Mouse (Mus musculus) urinary bladder, adult 2 months (tissue): ENCODE data around the gene Adgrl3. TPM values are rescaled to one million over a fixed set of nuclear protein-coding genes. Genes with fewer than 3 reads are reported as not detected.

Experiments
- DNase-seq: peaks from one replicate; pipeline ENCODE4 v3.0.0; 2022; ENCODE audit warnings: low spot score
- polyA plus RNA-seq: library from polyadenylated mRNA; depleted of rRNA; stranded (reverse); fragments of >200 nt; gene quantifications from 2 replicates; pipeline ENCODE4 v1.2.3, GENCODE M21; 2012; rRNA removed

Gene Adgrl3
- 5.9 and 7.2 TPM in 2 replicates for polyA plus RNA-seq

GRCm38 (mm10) chr5:81019590-81020254, at the start of gene Adgrl3:
TSS of gene Adgrl3 (plus strand) at chr5:81020138.
- peak; percentile 47 for DNase-seq

- no peak for DNase-seq
Measured at GRCm38 (mm10) chr5:81019166-81019565, 772 bp upstream of the Adgrl3 start.

- peak; percentile 30 for DNase-seq
Measured at GRCm38 (mm10) chr5:81020281-81021005, 505 bp downstream of the Adgrl3 start.

- no peak for DNase-seq
Measured at GRCm38 (mm10) chr5:81021006-81021320, 1.0 kb downstream of the Adgrl3 start.

- peak; percentile 21 for DNase-seq
Measured at GRCm38 (mm10) chr5:81021331-81021863, 1.5 kb downstream of the Adgrl3 start.

GRCm38 (mm10) chr5:81021864-81022305, 1.9 kb downstream of the Adgrl3 start:
- DNase-seq: peak; percentile 20

- DNase-seq: peak; percentile 19
Measured at GRCm38 (mm10) chr5:81022306-81023071, 2.6 kb downstream of the Adgrl3 start.

GRCm38 (mm10) chr5:81023923-81024715, 4.2 kb downstream of the Adgrl3 start:
- no peak for DNase-seq

- no peak for DNase-seq
Measured at GRCm38 (mm10) chr5:81028875-81029274, 8.9 kb downstream of the Adgrl3 start.

GRCm38 (mm10) chr5:81037091-81037490, 17.2 kb downstream of the Adgrl3 start:
- DNase-seq: no peak

- DNase-seq: no peak
Measured at GRCm38 (mm10) chr5:81043875-81044274, 23.9 kb downstream of the Adgrl3 start.

GRCm38 (mm10) chr5:81046128-81046527, 26.2 kb downstream of the Adgrl3 start:
- DNase-seq: no peak

- DNase-seq: no peak
Measured at GRCm38 (mm10) chr5:81054628-81055027, 34.7 kb downstream of the Adgrl3 start.

- DNase-seq: no peak
Measured at GRCm38 (mm10) chr5:81055253-81055652, 35.3 kb downstream of the Adgrl3 start.

- no peak for DNase-seq
Measured at GRCm38 (mm10) chr5:81058122-81058521, 38.2 kb downstream of the Adgrl3 start.

- no peak for DNase-seq
Measured at GRCm38 (mm10) chr5:81060950-81061349, 41.0 kb downstream of the Adgrl3 start.

- no peak for DNase-seq
Measured at GRCm38 (mm10) chr5:81061386-81061785, 41.4 kb downstream of the Adgrl3 start.

GRCm38 (mm10) chr5:81064026-81064425, 44.1 kb downstream of the Adgrl3 start:
- DNase-seq: no peak

GRCm38 (mm10) chr5:81068173-81068572, 48.2 kb downstream of the Adgrl3 start:
- DNase-seq: no peak

GRCm38 (mm10) chr5:81068839-81069238, 48.9 kb downstream of the Adgrl3 start:
- DNase-seq: no peak

- no peak for DNase-seq
Measured at GRCm38 (mm10) chr5:81072888-81073287, 53.0 kb downstream of the Adgrl3 start.
